Mouse (Mus musculus) fat pad, adult 2 months (tissue): ENCODE measurements around the gene Ebpl.

Source experiments
- DNase-seq: peaks from one replicate; pipeline ENCODE4 v3.0.0-alpha.2; 2011; ENCODE audit warnings: low read depth, low spot score; ENCODE audit errors: extremely low read depth

The Ebpl gene

DNA sequence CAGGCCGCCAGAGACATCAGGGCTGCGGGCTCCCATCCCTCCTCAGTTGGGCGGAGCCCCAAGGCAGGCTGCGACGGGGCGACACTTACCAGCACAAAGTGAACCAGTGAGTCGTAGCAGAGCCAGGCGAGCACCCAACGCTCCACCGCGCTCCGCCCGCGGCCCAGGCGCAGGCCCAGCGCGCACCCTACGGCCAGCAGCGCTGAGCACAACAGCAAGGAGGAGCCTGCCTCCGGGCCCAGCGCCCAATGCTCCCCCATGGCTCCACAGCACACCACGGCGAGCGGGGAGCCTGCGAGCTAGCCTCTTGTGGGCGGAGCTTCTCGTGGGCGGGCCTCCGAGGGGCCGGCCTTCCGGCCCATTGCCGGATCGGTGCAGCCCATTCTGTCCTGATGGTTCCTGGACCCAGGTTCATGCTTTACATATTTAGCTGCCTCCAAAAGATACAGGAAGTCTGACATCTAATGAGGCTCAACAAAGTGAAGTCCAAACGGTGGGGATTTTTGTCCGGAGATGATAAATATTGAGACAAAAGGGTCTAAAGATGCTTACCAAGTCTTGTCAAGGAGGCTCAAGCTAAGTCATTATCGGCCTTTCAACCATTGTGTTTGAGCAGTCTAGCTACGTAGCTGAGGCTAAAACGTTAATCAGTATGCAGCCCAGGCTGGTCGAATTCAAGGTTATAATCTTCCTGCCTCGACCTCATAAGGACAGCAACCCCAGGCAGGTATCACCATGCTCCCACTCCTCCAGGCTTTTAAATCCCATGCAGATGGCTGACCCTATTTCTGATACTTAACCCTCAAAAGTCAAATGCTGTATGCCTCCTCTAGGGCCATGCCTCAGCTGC lies at the start of gene Ebpl:
Gene Ebpl, minus strand, starts transcription at position 309 of the 850 bp plus-strand sequence.
- no peak for DNase-seq

DNA sequence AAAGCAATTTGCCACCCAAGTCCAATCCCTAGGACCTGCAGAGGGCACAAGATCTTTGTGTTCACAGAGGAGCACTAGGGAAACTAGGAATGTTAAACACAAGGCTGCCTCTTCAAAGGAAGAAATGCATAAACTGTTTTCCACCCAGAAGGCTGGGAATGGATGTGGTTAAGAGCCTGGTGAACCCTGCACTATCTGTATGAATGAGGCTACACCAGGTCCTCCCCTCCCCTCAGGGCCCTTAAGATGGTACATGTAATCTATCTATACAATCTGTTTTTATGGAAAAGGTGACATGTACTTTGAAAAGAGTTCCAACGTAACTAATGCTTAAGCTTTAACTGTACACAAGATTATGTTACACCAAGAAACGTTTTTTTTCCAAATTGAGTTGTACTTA lies 49.8 kb upstream of the Ebpl start:
- no peak for DNase-seq

DNA sequence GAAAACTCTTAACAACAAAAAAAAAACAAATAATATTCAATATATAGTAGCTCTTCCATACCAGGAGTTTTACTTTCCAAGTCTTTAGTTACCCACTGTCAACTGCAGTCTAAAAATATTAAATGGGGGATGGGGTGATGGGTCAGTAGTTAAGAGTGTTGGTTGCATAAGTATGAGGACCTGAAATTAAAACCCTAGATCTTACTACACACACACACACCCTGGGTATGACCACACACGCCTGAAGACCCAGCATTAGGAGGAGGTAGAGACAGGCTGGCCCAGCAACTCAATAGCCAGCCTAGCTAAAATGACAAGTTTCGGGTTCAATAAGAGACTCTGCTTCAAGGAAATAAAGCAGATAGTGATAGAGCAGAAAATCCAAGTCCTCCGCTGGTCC lies 46.8 kb upstream of the Ebpl start:
- DNase-seq = no peak

DNA sequence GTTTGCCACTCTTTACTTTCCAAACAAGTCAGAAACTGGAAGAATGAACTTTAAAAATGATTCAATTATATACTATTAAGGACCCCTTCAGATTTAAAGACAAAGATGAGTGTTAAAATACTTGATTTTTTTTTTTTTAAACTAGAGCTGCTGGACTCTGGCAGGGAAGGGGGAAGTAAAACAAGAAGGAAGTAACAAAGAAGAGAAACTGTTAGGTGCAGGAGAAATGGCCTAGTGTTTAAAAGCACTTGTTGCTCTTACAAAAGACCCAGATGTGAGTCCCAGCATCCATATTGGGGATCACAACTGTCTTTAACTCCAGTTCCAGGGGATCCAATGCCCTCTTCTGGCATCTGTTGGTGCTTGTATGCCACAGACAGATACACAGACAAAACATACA lies 45.5 kb upstream of the Ebpl start:
- no peak for DNase-seq

DNA sequence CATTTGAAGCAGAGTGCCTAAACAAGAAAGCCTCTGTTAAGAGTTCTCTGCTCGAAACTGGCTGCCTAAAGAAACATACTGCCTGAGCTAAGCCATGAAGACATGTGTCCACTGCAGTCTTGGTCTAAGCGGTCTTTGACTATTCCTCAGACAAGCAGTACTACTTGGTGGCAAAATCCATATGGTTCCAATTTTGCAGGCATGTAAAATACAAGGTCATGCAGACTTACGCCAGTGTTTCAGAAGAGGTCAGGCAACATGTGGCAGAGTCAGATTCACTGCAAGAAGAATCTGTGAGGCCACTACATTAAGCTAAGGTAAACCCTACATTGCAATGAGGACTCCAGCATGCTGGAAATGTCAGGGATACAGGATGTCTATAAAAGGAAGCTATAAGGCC lies 44.7 kb upstream of the Ebpl start:
- no peak for DNase-seq

DNA sequence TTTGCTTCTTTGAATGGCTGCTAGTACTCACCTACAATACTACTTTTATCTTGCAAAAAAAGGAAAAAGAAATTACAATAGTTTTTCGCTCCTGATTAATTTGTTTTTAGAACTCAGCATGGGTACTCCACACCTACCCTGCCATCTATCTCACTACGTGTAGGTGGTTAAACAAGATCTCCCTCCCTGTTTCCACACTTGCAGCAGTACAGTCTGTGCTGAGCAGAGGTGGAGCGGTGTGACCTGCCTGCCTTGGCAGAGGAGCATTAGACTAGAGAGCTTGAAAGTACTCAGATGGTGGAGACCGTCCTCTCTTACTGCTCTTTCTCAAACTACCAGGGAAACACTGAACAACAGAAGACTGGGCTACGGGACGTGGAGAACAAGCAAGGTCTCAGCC lies 34.5 kb upstream of the Ebpl start:
- no peak for DNase-seq

DNA sequence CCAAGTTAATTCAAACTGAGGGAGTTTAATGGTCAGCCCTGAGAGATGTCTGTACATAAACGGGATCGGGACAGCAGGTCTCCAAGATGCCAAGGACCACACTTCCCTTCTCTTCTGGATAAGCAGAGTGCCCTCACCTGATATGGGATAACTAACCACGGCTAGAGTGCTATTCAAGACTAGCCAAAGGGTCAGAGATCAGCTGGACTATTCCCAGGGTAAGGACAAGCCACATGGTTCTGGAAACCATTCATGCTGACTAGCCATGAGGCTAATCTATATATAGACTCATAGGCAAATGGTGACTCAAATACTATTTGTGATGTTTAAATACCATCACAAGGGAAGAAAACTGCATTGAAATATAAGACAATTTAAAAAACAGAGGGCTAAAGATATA lies 30.3 kb upstream of the Ebpl start:
- no peak for DNase-seq

DNA sequence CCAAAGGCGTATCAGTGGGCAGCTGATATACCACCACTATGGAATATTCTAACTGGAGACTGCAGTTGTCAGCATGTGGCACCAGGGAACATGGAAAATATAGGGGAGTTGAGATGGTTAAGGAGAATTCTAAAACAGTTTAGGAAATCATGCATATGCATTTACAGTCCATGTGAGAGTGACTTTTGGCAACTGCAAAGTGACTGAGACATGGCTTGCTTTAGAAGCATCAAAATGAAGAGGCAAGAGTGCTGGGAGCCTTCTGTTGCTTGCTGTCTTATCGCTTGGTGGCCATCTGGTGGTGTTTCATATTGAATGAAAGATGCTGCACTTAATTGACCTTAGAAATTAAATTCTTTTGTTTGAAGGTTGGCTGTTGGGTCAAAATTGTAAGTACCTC lies 7.1 kb upstream of the Ebpl start:
- DNase-seq = no peak

DNA sequence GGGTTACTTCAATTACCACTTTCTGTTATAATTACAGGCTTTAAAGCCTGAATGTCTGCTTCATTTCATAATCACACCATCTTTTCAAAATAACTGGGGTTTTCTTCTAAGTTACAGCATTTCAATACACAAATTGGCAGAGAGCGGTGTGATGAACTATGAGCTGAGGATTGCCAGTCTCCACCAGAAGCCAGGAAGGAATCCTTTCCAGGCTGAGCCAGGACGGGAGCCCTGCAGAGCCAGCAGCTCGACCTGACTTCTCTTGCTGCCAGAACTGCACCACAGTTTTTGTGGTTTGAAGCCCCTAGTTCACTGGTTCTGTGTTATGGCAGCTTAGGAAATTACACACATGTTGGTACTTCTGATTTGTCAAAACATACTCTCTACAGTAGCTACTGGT lies 4.4 kb upstream of the Ebpl start:
- DNase-seq = no peak

DNA sequence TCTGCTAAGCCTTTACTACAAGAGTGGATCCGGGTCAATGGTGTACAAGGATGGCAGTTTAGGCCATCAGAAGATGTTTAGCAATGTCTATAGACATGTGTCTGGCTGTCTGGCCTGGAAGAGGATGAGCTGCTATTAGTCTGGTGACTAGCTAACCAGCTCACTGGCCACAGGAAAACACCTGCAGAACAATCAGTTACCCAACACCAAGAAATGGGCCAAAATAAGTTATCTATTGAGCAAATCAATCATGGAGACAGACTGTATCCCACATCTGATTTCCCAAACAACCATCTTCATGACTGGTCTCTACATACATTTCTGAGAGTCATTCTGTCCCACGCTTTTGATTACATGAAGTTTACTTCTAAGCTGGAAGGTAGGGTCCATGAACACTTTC lies 3.5 kb upstream of the Ebpl start:
- DNase-seq = no peak

DNA sequence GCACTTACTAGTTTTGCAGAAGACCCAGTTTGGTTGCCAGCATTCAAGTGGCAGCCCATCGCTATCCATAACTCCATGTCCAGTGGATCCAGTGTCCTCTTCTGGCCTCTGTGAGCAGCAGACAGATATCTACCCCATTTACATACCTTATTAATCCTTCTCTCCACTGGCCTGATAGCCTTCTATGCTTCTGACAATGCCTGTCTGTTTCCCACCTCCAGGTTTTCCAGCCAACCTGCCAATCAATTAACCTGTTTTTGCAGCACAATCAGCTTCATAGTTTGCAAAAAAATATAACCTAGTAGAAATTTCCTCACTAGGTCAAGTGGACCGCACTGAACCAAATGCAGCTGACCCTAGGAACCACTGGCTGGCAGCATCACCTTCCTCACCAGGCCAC lies 2.0 kb upstream of the Ebpl start:
- DNase-seq = no peak

DNA sequence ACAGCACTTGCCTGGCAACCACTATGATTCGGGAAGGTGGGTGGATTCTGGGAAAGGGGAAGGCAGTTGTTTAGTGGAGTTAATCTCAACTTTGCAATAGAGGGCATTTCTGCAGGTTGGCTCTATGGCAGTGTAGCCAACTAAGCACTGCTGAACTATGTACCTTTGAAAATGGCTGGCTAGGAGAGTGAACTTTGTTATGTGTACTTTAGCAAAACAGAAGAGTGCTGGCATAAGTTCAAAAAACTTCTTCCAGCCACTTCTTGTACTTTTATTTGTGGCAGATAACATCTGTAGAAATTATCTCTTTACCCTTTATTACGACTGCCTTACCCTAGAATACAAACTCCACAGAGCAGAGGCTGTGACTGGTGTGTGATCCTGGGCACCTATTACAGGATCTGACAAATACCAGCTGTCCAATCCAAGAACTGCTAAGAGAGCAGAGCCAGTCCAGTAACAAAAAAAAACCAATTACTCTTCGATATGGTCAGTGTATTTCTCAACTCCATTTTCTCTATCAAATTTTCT lies 807 bp upstream of the Ebpl start:
- DNase-seq = no peak

DNA sequence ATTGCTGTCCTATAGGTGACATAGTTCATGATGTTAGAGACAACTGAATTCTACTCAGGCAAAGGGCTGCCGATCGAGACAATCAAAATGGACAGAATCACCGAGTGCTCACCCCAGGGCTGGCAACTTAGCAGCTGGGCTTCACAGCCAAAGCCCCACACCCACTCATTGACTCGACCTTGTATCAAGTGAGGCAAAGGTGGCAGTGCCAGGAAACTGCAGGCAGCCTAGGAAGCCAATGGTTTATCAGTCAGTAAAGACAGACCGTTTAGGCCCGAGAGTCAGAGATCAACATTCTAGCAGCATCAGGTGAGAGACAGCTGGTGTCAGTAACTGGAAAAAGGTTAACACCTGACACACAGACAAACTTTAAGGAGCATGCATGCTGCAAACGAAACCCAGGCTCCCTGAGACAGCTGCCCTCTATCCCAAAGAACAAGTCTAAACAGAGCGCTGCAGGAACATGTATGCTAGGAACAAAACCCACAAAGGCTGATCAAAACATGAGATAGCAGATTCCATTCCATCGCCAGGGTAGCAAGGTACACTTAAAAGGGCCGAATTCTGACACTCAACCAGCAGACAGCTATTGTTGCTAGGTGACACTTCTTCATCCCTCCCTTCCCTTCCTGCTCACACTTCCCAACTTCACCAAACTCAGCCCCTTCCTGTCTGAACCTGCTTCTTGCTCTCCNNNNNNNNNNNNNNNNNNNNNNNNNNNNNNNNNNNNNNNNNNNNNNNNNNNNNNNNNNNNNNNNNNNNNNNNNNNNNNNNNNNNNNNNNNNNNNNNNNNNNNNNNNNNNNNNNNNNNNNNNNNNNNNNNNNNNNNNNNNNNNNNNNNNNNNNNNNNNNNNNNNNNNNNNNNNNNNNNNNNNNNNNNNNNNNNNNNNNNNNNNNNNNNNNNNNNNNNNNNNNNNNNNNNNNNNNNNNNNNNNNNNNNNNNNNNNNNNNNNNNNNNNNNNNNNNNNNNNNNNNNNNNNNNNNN lies 5.7 kb downstream of the Ebpl start:
- DNase-seq = peak; percentile 93

DNA sequence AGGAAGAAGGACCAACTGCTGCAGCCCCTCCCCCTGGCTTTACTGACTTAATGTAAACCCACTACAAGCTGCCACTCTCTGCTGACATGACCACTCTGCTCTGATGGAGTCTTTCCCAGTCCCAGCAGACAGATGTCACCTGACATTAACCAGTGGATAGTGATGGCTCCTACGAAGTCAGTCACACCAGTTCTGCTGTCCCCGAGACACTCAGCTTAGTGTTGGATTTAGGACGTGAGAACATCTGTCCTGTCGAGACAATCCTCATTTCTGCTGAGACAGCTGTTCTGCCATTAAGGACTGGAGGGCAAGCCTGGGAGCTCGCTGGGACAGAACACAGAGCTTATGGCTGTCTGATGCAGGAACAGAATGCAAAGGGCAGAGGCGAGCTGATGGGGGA lies 9.4 kb downstream of the Ebpl start:
- DNase-seq = no peak

DNA sequence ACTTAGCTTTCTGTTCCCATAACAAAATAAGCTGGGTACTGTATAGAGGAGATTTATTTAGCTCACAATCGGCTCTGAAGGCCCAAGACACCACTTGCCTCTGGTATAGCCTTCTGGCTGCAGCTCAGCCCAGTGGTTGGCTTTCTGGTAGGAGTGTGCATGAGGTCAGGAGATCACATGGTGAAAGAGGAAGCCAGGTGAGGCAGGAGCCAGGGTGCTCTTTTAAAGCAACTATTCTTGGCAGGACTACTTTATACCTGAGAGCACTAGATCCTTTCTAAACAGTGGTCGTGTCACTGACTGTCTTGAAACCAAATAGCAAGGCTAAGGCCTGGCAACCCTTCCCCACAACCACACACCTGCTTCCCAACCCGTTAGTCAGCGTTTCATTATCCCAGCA lies 10.4 kb downstream of the Ebpl start:
- DNase-seq = no peak

DNA sequence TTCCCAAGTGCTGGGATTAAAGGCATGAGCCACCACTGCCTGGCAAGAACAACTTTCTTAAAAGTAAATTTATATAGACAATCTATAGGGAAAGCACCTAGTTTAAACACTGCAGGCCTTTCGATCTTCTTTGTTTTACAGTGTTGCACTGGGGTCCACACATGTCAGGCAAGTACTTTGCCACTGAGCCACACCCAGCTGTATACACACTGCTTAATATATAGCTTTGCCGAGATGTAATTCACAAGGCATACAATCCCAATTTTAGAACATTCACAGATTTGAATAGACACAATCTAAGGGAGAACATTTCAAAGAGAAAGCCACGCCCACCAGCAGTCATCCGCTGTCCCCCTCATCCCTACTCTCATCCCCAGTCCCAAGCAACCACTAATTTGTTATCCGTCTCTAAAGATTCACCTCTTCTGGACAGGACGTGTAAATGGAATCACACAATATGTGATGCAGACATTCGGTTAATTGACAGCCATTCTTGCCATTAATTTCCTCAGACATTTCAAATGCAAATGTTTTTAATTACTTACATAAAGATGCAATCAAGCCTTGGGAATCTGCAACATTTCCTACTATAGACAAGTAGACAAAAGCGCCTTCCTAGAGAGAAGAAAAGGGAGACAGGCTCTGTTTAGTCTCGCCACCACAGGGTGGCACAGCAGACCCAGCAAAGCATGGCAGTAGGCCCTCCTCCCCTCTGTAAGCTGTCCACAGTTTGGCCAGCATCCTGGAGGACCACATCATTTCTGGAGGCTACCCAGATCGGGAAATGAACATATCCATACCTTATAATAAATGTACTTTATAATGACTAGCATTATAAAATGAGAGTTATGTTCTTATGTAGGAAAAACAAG lies 13.2 kb downstream of the Ebpl start:
- DNase-seq = no peak

DNA sequence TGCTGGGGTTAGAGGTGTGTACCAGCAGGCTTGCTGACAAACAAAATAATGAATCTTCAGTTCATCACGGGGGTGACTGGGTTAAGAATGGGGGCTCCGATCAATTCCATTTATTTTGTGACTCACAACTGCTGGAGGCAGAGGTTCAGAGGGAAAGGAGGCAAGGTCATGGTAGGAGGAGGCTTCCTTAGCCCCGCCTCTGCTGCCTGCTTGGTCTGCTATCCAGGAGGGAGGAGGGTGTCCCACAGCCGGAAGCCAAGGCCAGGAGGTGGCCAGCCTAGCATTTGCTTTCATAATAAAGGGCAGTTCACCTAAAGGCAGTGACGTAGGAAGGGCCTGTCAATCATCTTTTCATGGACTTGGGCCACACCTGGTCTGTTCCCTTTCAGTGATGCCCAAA lies 15.6 kb downstream of the Ebpl start:
- DNase-seq = no peak

DNA sequence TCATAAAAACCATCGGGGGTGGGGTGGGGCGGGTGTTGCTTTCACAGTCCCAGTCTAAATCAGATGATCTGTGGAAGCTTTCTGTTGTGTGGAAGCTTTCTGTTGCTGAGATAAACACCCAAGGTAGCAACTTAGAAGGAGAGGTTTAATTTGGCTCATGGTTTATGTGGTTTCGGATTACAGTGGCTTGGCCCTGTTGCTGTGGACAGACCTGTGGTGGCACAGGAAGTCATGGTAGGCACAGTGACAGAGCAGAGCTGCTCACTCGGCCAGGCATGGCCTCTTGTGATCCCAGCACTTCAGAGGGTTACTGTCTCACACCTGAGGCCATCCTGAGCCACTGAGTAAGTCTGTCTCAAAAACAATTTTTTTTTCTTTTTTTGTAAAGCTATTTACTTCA lies 20.9 kb downstream of the Ebpl start:
- DNase-seq = no peak

DNA sequence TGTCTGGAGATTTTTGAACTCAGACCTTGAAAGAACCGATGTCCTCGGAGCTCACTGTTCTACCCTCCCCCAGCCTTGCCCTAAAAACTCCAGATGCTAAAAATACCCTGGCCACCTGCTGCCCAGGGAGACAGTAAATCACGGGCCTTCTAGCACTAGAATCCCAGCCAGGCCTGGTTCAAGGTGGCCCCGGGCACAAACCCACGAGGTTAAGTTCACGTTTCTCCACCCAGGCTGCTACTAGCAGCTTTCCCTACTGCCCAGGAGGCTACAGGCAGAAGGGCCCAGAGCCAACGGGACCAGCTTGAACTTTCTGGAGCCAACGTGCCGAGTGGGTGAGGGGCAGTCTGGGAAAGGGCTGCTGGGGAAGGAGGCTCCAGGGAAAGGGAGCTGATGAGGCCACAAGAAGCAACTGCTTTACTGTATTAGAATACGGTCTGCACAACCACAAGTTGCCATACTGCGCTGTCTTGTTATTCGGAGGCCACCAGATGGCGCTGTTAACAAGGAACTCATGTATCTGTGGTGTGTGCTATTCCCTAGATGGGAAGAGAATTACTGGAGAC lies 29.2 kb downstream of the Ebpl start:
- no peak for DNase-seq

DNA sequence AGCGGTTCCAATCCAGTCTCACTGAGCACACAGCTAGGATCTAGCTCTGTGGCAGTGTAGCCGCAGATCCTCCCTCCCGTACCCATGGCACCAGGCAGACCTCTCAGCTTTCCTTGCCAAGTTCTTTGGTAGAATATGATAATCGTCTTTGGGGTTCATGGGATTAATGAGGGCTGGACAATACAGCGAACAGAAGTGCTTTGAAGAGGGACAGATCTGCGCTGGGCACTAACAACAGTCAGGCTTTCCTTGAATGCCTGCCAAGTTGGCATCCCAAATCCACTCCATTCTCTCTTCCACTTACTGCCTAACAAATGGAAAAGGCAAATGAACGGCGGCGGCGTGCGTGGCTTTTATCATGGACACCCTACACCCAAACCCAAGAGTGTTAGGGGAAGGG lies 29.6 kb downstream of the Ebpl start:
- no peak for DNase-seq
